Mouse (Mus musculus) left cerebral cortex, postnatal 36 days (tissue): Measurements from ENCODE around the gene Opn1sw. TPM values are rescaled to one million over a fixed set of nuclear protein-coding genes. Genes with fewer than 3 reads are reported as not detected.
A peak's percentile ranks its signal among the peaks of the same experiment; 100 is the strongest.
"Not testable (repeated sequence)": the region's sequence is repeated elsewhere in the genome, so short reads cannot be mapped to it uniquely, and the experiment has no call there.

Experiments used
- DNase-seq, 2 experiments: peaks; one replicate each; pipeline ENCODE4 v3.0.0; 2021 to 2022; ENCODE audit warnings: low spot score in 2 of 2, mixed read lengths in 1 of 2
- intact Hi-C: fragments of 180-260 bp; cut with DNase I; formaldehyde crosslinking; loops from one replicate; pipeline ENCODE4 v1.15.1; 2025
- microRNA-seq: library from miRNA; unstranded; fragments of <30 nt; microRNA quantifications from one replicate; pipeline ENCODE4 v1.2.0, GENCODE M21; 2022
- total RNA-seq, 2 experiments: library from RNA; stranded (reverse); gene quantifications; 2 replicates each; pipeline ENCODE4 v1.2.3; 2021

Opn1sw gene
- total RNA-seq, 2 experiments from 2014 or later, result 0.17 TPM; not detected in 1

DNA sequence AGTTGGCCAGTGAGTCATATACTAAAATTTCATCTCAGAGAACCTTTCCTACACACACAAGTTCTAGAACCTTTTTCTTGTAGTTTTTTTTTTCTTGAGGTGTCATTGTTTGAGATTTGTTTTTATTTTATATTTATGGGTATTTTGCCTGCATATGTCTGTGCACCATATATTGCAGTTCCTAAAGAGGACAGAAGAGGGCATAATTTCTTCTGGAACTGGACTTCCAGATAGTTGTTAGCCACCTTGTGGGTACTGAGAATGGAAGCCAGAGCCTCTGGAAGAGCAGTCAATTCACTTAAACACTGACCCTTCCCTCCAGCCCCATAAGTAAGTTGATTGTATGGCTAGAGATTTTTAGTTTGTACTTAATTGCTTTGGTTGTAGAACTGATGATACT, 36.7 kb downstream of the Opn1sw start:
- no peak for DNase-seq
- intact Hi-C loops, result no loop called here

DNA sequence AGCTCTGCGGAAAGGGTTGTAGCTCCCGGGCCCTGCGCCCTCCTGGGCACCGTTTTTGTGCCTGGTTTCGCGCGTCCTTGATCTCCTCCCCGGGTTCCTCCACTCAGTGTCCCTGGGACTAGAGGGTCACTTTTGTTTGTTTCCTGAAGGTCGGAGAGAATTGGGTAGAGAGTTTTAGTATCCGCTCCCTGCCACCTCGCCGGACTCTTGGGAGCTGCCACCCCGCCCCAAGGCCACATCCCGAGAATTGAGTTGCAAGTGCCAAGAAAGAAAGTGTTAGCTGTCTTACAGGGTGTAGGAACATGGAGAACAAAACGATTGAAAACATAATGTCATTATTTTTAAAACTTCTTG, 39.9 kb downstream of the Opn1sw start:
- intact Hi-C loops, result loop anchor here (10.0 kb wide), 1 partner anchor 164 kb away; no protein-coding TSS in a partner anchor
- DNase-seq, result no peak

DNA sequence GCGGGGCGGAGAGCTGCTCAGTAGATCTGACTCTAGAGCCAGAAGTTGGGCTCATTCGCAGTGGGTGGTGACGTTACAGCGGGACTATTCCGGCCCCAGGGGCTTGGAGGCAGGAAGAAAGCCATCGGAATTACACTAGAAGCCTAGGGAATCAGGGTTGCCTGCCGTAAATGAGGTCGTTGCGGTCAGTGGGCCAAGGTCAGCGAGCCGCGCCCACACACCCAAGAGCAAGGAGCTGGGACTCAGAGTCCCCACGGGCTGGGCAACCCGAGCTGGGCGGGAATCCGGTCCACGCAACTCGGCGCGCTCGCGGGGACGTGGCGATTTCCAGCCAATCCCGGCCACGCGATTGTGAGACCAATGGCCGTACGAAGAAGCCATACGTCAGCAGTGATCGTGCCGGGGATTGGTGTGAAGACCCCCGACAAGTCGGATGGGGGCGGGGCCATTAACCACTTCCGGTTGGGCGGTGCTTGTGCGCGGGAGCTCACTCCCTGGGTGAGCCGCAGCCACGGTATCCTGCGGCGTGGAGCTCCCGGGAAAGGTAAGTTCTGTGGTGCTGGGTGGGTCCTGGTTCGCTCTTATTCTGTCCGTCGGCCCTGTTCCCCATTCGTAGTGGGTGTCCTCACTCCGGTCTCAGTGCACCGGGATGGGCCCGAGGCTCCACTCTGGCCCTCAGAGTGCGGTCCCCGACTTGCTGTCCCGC, 40.5 kb downstream of the Opn1sw start, which contains the start of gene Calu:
Gene Calu (plus strand): TSS at position 405 of the 706 bp plus-strand sequence.
- intact Hi-C loops, result loop anchor here (10.0 kb wide), 1 partner anchor 163 kb away; no protein-coding TSS in a partner anchor
- DNase-seq, result peak; percentile 98 to 99

DNA sequence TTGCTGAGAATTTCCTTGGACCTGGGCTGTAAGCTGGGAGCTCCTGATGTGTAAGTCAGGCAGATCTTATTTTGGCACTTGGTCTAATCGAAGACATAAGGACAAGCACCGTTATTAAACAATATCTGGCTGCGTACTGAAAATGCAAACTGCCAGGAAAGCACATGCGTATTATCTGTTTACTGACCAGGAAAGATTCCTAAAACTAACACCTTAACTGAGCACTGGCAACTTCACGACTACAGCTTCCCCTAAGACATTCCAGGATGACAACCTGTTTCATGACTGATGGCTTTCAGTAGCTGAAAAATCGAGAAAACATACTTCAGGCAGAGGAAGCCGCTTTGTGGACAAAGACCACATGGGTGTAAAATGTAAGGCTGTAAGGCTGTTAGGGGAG, 41.1 kb downstream of the Opn1sw start:
- intact Hi-C loops, result loop anchor here (10.0 kb wide), 1 partner anchor 162 kb away; no protein-coding TSS in a partner anchor
- peak in 1 of 2 experiments; percentile 5 for DNase-seq

DNA sequence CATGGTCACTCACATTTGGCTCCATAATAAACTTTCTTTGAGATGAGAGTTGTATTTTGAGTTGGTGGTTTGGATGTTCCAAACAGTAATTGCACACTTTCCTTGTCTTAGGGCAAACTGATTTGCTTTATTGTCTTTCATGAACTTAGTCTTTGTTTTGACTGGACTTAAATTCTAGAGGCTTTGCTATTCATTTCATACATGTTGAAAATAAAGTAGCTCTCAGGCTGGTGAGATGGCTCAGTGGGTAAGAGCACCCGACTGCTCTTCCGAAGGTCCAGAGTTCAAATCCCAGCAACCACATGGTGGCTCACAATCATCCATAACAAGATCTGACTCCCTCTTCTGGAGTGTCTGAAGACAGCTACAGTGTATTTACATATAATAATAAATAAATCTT, 41.8 kb downstream of the Opn1sw start:
- intact Hi-C loops, result loop anchor here (10.0 kb wide), 1 partner anchor 162 kb away; no protein-coding TSS in a partner anchor
- not testable (repeated sequence) for DNase-seq

DNA sequence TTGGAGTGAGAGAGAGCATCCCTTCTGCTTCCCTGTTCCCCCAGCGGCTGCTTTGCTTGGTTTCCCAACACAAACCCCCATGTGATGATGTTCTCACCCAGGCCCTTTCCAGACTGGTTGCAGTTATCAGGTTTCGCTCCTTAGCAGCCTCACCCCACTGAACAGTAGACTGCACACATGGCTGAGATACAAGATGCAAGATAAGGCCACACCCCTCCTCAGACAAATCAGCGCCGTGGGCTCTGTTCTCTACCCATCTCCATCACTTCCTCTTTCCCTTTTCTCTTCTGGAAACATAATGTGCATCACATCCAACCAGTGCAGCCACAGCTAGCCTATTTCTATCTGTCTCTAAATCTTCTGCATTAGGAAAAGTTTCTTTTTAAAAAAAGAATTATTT, 58.8 kb downstream of the Opn1sw start:
- no peak for DNase-seq
- intact Hi-C loops, result no loop called here

DNA sequence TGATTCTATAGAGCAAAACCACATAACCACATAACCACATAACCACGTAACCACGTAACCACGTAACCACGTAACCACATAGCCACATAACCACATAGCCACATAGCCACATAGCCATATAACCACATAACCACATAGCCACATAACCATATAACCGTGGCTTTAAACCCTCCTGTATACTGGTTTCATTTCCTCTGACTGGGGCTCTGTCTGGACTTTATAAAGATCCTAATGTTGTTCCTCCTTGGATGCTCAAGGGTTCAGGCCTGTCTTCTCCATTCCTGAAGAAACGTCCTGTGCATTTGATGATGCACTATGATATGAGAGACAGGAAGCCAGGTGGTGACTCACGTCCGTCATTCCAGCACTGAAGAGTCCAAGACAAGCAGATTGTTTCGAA, 61.3 kb downstream of the Opn1sw start:
- no peak for DNase-seq
- intact Hi-C loops, result no loop called here

Small RNA genes lying within 50 kb of the gene (microRNA-seq; reads per million reads assigned to microRNA genes)
- gene Gm26220 (0.76 reads per million), gene Gm44354 (not detected)

Other genes with a start within 250 kb of the Opn1sw start
- gene Rbm28, start 223.5 kb downstream of the Opn1sw start, total RNA-seq, result 10 to 100 TPM; 32.1 to 57.4 TPM
- 1 to 10 TPM; 2.9 to 3.1 TPM for gene Prrt4, start 208.9 kb downstream of the Opn1sw start, total RNA-seq
- 10 to 100 TPM; 63.5 to 69.7 TPM for gene Impdh1, start 172.1 kb downstream of the Opn1sw start, total RNA-seq
- 1 to 10 TPM; 6.5 to 7.5 TPM for gene Hilpda, start 116.0 kb downstream of the Opn1sw start, total RNA-seq
- under 1 TPM; 0.32 to 0.79 TPM for gene Fam71f2, start 108.9 kb downstream of the Opn1sw start, total RNA-seq
- gene Fam71f1, start 69.3 kb downstream of the Opn1sw start, total RNA-seq, result not detected
- 10 to 100 TPM; 65.3 to 66.4 TPM for gene Calu, start 40.4 kb downstream of the Opn1sw start, total RNA-seq
- 10 to 100 TPM; 90.3 to 90.4 TPM for gene Ccdc136, start 7.8 kb upstream of the Opn1sw start, total RNA-seq
- gene Flnc, start 44.8 kb upstream of the Opn1sw start, total RNA-seq, result 1 to 10 TPM; 1.7 to 2.0 TPM
- 100 to 1,000 TPM; 229 to 263 TPM for gene Atp6v1f, start 79.2 kb upstream of the Opn1sw start, total RNA-seq
- under 1 TPM; 0.49 to 0.63 TPM for gene Atp6v1fnb, start 83.0 kb upstream of the Opn1sw start, total RNA-seq
- gene Kcp, start 119.5 kb upstream of the Opn1sw start, total RNA-seq, result 1 to 10 TPM in 1 of 2 experiments, under 1 TPM in 1; 0.54 to 1.9 TPM
- gene Irf5, start 138.2 kb upstream of the Opn1sw start, total RNA-seq, result 1 to 10 TPM; 4.4 to 4.7 TPM
- gene Tnpo3, start 221.4 kb upstream of the Opn1sw start, total RNA-seq, result 10 to 100 TPM; 65.3 to 74.8 TPM